Mouse (Mus musculus) large intestine, adult 2 months (tissue): ENCODE data around the gene Trpm3. TPM values are rescaled to one million over a fixed set of nuclear protein-coding genes. Genes with fewer than 3 reads are reported as not detected.

Experiments used
- DNase-seq: peaks from one replicate; pipeline ENCODE4 v3.0.0-alpha.2; 2012; ENCODE audit warnings: low read depth, low spot score
- WGBS: fragments of 180-500 bp; shearing (Covaris S2); methylation state at CpG from one replicate; pipeline ENCODE4 v1.1.7; 2018; 5-methylcytosine and 5-hydroxymethylcytosine counted together
- polyA plus RNA-seq: library from polyadenylated mRNA; depleted of rRNA; stranded (reverse); fragments of >200 nt; gene quantifications from 2 replicates; pipeline ENCODE4 v1.2.3, GENCODE M21; 2012

The Trpm3 gene
- polyA plus RNA-seq, 1 experiment: 0.06 TPM

- DNase-seq: no peak
- WGBS: 43% methylated on average over 17 of the region's 17 CpGs
Observed at GRCm38 (mm10) chr19:22303021-22303951, 164.4 kb downstream of the Trpm3 start.

- peak; percentile 22 for DNase-seq
- WGBS: 6% methylated on average over 18 of the region's 18 CpGs
Observed at GRCm38 (mm10) chr19:22303952-22304655, 165.3 kb downstream of the Trpm3 start.

- no peak for DNase-seq
- 89% methylated on average over 2 of the region's 2 CpGs for WGBS
Observed at GRCm38 (mm10) chr19:22308081-22308480, 169.2 kb downstream of the Trpm3 start.

GRCm38 (mm10) chr19:22317306-22317705 lies 178.5 kb downstream of the Trpm3 start:
- DNase-seq: no peak
- WGBS: 84% methylated on average over 4 of the region's 4 CpGs

- DNase-seq: no peak
- WGBS: 43% methylated on average over 2 of the region's 2 CpGs
Observed at GRCm38 (mm10) chr19:22326813-22327212, 188.0 kb downstream of the Trpm3 start.

- WGBS: 64% methylated on average over 5 of the region's 5 CpGs
- no peak for DNase-seq
Observed at GRCm38 (mm10) chr19:22327226-22327625, 188.4 kb downstream of the Trpm3 start.

GRCm38 (mm10) chr19:22336278-22336677 lies 197.4 kb downstream of the Trpm3 start:
- WGBS: 84% methylated on average over 3 of the region's 3 CpGs
- no peak for DNase-seq

- no peak for DNase-seq
- WGBS: 13% methylated on average over 5 of the region's 5 CpGs
Observed at GRCm38 (mm10) chr19:22337468-22337867, 198.6 kb downstream of the Trpm3 start.

- WGBS: 83% methylated on average over 8 of the region's 8 CpGs
Observed at GRCm38 (mm10) chr19:22338927-22339326, 200.1 kb downstream of the Trpm3 start.

GRCm38 (mm10) chr19:22354037-22354541 lies 215.2 kb downstream of the Trpm3 start:
- DNase-seq: no peak
- 80% methylated on average over 14 of the region's 14 CpGs for WGBS

More at GRCm38 (mm10) chr19:22338927-22339326, 200.1 kb downstream of the Trpm3 start:
- no peak for DNase-seq

- 79% methylated on average over 3 of the region's 3 CpGs for WGBS
- DNase-seq: no peak
Observed at GRCm38 (mm10) chr19:22386890-22387289, 248.0 kb downstream of the Trpm3 start.

- whole genome bisulfite sequencing: 75% methylated on average over 1 of the region's 1 CpGs
- DNase-seq: no peak
Observed at GRCm38 (mm10) chr19:22394700-22395099, 255.9 kb downstream of the Trpm3 start.

- no peak for DNase-seq
- 87% methylated on average over 3 of the region's 3 CpGs for WGBS
Observed at GRCm38 (mm10) chr19:22404049-22404448, 265.2 kb downstream of the Trpm3 start.

GRCm38 (mm10) chr19:22418239-22418638 lies 279.4 kb downstream of the Trpm3 start:
- WGBS: 82% methylated on average over 3 of the region's 3 CpGs
- no peak for DNase-seq

GRCm38 (mm10) chr19:22437207-22437606 lies 298.4 kb downstream of the Trpm3 start:
- DNase-seq: no peak
- 90% methylated on average over 2 of the region's 2 CpGs for WGBS

GRCm38 (mm10) chr19:22447418-22448339 lies 308.8 kb downstream of the Trpm3 start:
- WGBS: 7% methylated on average over 18 of the region's 18 CpGs
- no peak for DNase-seq

- WGBS: 34% methylated on average over 20 of the region's 20 CpGs
- DNase-seq: no peak
Observed at GRCm38 (mm10) chr19:22448340-22449288, 309.8 kb downstream of the Trpm3 start.

- DNase-seq: no peak
- 76% methylated on average over 5 of the region's 5 CpGs for WGBS
Observed at GRCm38 (mm10) chr19:22451290-22451689, 312.4 kb downstream of the Trpm3 start.
